Mouse (Mus musculus): ENCODE measurements around the gene Tspan12.

DNA sequence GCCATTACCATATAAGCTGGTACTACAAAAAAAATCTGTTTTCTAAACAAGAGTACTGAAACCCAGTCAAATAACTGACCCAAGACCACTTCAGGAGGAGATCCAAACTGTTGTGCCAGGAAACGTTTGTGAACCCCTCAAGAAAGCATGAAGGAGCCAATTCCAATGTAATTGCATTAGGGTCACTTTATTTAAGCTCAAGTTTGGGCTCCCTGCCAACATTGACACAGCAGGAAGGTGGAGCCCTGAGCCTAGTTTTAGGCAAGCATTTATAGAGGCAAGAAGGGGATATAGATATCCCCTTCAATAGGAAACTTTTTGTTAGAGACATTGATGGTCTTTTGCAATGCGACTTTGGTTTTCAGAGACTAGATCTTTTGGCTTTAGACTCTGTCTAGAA lies 111.7 kb downstream of the Tspan12 start:
- TF ChIP-seq ZC3H11A (IDR thresholded peaks at IDR 0.05; ENCODE audit: borderline replicate concordance, low read depth, low read length), result no peak
- TF ChIP-seq HCFC1 (IDR thresholded peaks at IDR 0.05; ENCODE audit: borderline replicate concordance, insufficient read depth, low read length), result no peak
